Mouse (Mus musculus): Measurements from ENCODE around the gene Notch2. TPM values are rescaled to one million over a fixed set of nuclear protein-coding genes. Genes with fewer than 3 reads are reported as not detected.

The Notch2 gene
- total and polyA plus RNA-seq, 2 experiments from 2014 or later = 8.1 to 28.4 TPM

DNA sequence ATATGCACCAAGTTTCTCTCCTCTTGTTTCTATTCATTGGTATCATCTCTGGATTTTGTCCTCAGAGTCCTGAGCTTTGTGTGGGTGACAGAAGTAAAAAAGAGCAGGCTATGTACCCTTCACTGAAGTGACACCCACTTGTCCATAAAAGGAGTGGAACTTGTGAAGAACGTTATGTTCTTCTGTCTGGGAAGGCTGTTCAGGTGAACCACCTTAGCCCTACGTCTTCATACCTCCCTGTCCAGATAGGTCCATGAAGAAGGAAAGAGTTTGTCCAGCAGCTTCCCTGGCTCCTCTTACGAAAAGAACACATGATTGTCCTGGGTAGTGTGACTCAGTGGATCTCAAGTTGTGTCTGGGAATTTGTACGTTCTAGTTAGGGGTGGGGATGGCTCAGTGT lies 4.9 kb downstream of the Notch2 start:
- H3K4me1 ChIP-seq (ENCODE audit: insufficient read depth) = peaks cover 7% of the 10 kb centered on the region; the same call in 1 of the 2 replicates

DNA sequence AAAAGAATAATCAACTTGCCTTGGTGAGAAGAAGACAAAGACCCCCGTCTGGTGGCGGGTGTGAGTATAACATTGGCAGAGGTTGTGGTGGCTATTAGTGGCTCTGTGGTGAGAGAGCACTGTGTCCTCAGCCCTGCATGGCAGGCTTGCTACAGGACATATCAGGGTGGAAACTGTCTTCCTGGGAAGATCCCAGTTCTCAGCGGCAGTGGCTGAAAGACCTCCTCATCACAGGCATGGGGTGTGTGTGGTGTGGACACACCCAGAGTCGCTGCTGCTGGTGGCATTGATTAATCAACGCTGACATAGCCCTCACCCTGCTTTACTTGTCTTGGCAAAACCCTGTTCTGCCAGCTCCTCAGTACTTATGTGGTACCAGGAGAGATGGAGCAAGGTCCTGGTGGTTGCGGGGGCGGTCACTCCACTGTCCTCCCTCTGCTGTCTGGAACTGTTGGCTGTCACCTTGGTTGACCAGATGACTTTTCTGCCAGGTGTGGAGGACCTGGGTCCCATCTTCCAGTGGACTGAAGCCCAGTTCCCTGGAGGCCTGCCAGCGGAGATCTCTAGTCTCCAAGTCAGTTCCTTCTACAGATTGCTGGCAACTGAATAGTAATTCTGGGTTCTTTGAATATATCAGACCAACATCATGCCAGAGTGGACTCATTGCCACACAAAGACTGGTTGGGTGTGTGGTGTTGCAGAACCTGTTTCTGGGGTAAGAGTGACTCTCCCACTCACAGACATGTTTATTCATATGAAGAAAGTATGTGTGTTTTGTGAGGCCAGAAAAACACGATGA lies 7.3 kb downstream of the Notch2 start:
- DNase-seq (no peak), ATAC-seq (peak; percentile 45; the same call in 1 of the 2 replicates)
- Histone ChIP-seq H3K4me2 (ENCODE audit: low read depth) (no peak overlapping the region), H3K27ac (ENCODE audit: low read depth, low read length) (no peak overlapping the region), H3K27me3 (ENCODE audit: insufficient read depth, low read length) (no peaks in the 10 kb centered on the region), H3K36me3 (ENCODE audit: insufficient read depth) (no peaks in the 10 kb centered on the region), H3K4me3 (ENCODE audit: low read depth, low read length) (no peak overlapping the region), H3K4me1 (ENCODE audit: insufficient read depth) (peaks cover 13% of the 10 kb centered on the region), H3K9ac (no peak overlapping the region), H3K9me3 (ENCODE audit: low read length) (no peaks in the 10 kb centered on the region)
- 59% methylated on average over 9 of the region's 9 CpGs for WGBS
- TF ChIP-seq CTCF (IDR thresholded peaks at IDR 0.05; ENCODE audit: low read depth) = peak; percentile 65

More for the DNA sequence above, 4.9 kb downstream of the Notch2 start:
- H3K4me3 ChIP-seq (ENCODE audit: low read depth, low read length) = no peak overlapping the region
- H3K9me3 ChIP-seq (ENCODE audit: low read length) = no peaks in the 10 kb centered on the region
- 83% methylated on average over 4 of the region's 4 CpGs for WGBS
- ATAC-seq (no peak), DNase-seq (no peak)
- no peak overlapping the region for H3K27ac ChIP-seq (ENCODE audit: low read depth, low read length)
- H3K36me3 ChIP-seq (ENCODE audit: insufficient read depth) = no peaks in the 10 kb centered on the region
- no peaks in the 10 kb centered on the region; the same call in 1 of the 2 replicates for H3K27me3 ChIP-seq (ENCODE audit: insufficient read depth, low read length)
- H3K4me2 ChIP-seq (ENCODE audit: low read depth) = no peak overlapping the region
- H3K9ac ChIP-seq = no peak overlapping the region
- TF ChIP-seq CTCF (IDR thresholded peaks at IDR 0.05; ENCODE audit: low read depth) = no peak

DNA sequence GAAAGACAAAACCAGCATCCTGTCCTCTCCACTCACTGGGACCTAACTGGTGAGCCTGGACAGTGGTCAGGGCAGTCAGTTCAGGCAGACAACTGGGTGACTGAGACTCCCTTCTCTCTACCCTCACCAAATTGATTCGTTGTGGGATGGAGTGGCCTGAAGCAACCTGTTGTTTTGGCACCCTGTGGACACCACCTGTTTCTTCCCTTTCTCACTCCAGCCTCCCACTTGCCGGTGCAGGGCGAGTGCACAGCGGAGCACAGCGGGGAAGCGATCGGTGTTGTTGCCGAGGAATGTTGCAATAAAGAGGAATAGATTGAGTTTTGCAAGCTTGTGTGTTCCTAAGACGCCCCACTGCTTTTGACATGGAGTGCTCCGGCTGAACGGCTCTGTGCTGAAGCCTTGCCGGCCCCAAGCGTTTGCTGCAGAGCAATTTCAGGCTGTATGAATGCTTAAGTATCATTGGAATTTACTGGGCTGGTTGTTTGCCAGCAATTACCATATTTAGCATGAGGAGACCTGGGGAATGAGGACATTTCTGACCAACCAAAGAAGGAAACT lies 11.0 kb downstream of the Notch2 start:
- H3K4me1 ChIP-seq (ENCODE audit: insufficient read depth) = peaks cover 14% of the 10 kb centered on the region; the same call in 1 of the 2 replicates
- ATAC-seq (peak; percentile 49; the same call in 1 of the 2 replicates), DNase-seq (peak; percentile 57)
- no peaks in the 10 kb centered on the region for H3K27me3 ChIP-seq (ENCODE audit: insufficient read depth, low read length)
- no peak for TF ChIP-seq CTCF (IDR thresholded peaks at IDR 0.05; ENCODE audit: low read depth)
- no peaks in the 10 kb centered on the region for H3K9me3 ChIP-seq (ENCODE audit: low read length)
- H3K4me3 ChIP-seq (ENCODE audit: low read depth, low read length) = no peak overlapping the region
- peak overlapping the region; percentile 33 for H3K4me2 ChIP-seq (ENCODE audit: low read depth)
- H3K27ac ChIP-seq (ENCODE audit: low read depth, low read length) = peak overlapping the region; percentile 48; the same call in 1 of the 2 replicates
- no peak overlapping the region for H3K9ac ChIP-seq
- WGBS = 5% methylated on average over 13 of the region's 13 CpGs
- no peaks in the 10 kb centered on the region for H3K36me3 ChIP-seq (ENCODE audit: insufficient read depth)

DNA sequence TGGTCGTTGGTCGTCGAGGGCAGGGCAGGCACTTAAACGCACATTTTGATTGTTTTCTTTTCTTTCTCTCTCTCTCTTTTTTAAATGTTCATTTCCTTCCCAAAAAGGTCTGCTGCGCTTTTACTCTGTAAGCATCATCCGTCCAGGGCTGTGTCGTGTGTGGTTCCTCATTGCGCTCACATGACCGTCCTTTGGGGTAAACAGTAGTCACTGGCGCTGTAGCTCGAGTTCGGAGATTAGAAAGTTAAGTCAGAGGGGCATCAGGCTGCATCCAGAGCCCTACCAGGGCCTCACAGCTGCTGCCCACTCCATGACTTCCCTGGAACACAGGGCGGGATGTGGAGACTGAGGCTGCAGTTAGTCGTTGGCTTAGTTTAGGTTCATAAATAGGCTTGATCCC lies 12.2 kb downstream of the Notch2 start:
- no peak overlapping the region for H3K4me2 ChIP-seq (ENCODE audit: low read depth)
- no peaks in the 10 kb centered on the region for H3K9me3 ChIP-seq (ENCODE audit: low read length)
- no peaks in the 10 kb centered on the region for H3K27me3 ChIP-seq (ENCODE audit: insufficient read depth, low read length)
- no peak overlapping the region for H3K9ac ChIP-seq
- DNase-seq (no peak), ATAC-seq (no peak)
- TF ChIP-seq CTCF (IDR thresholded peaks at IDR 0.05; ENCODE audit: low read depth) = no peak
- H3K27ac ChIP-seq (ENCODE audit: low read depth, low read length) = no peak overlapping the region
- H3K4me3 ChIP-seq (ENCODE audit: low read depth, low read length) = no peak overlapping the region
- H3K36me3 ChIP-seq (ENCODE audit: insufficient read depth) = no peaks in the 10 kb centered on the region
- 28% methylated on average over 14 of the region's 14 CpGs for WGBS
- H3K4me1 ChIP-seq (ENCODE audit: insufficient read depth) = peaks cover 14% of the 10 kb centered on the region; the same call in 1 of the 2 replicates

DNA sequence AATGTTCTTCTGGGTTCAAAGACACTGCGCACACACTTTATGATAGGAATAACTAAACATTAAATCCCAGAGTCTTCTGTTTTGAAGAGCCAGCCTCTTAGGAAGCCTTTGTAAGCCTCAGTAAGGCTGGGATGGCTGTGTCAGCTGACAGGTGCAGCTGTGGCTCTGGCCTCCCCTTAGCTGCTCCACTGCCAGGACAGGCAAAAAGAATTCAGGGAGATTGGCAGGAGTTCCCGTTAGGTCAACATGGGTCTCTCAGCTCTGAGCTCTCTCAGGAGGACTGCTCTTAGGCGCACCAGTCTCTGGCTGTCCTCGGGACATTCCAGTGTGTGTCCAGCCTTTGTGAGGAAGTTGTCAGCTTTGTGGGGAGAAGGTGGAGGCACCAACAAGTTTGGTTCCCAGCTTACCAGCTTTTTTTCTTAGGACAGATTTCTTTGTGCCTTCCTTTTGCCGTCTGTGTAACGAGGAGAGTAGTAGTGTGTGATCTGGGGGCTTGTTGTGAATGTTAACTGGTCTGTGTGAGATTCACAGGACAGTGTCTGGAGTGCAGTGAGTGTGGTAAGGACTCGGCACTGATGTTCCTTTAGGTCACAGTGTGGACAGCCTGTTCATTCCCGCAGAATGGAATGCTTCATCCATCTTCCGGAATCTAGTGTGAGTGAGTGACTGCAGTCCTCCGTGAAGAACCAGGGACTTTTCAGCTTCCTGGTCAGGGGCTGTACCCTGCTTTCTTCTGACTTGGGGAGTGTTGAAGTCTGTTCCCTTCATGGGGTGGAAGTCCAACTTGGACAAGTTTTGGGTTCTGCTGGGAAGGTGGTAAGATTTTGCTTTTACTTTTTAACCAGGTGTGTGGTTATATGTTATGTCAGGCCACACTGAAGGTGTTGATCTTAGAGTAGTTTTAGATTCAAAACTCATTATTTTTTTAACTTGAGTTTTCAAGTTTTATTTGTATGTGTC lies 12.9 kb downstream of the Notch2 start:
- no peak for DNase-seq

DNA sequence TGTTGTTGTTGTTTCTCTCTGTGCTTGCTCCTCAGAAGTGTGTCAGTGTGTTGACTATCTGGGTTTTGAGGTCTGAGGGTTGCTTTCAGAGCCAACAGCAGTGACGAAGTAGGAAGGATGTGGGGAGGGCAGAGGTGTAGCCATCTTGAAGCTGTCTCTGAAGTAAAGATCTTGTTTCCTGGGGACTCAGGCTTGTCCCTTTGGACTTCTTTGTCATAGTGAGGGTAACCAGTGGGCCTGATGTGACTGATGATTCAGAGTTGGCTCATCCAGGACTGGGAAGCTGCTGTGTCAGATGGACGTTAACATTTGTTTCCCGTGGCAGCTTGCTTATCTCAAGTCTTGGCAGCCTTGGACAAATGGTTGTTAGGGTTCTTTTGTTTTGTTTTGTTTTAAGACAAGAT lies 14.0 kb downstream of the Notch2 start:
- Histone ChIP-seq H3K36me3 (ENCODE audit: insufficient read depth) (no peaks in the 10 kb centered on the region), H3K4me2 (ENCODE audit: low read depth) (no peak overlapping the region), H3K9ac (no peak overlapping the region), H3K27ac (ENCODE audit: low read depth, low read length) (no peak overlapping the region), H3K27me3 (ENCODE audit: insufficient read depth, low read length) (no peaks in the 10 kb centered on the region), H3K9me3 (ENCODE audit: low read length) (no peaks in the 10 kb centered on the region), H3K4me1 (ENCODE audit: insufficient read depth) (peaks cover 9% of the 10 kb centered on the region; the same call in 1 of the 2 replicates), H3K4me3 (ENCODE audit: low read depth, low read length) (no peak overlapping the region)
- 40% methylated on average over 3 of the region's 3 CpGs for WGBS
- ATAC-seq (no peak), DNase-seq (no peak)
- no peak for TF ChIP-seq CTCF (IDR thresholded peaks at IDR 0.05; ENCODE audit: low read depth)

More for the DNA sequence above, 12.9 kb downstream of the Notch2 start:
- no peak for TF ChIP-seq CTCF (IDR thresholded peaks at IDR 0.05; ENCODE audit: low read depth)
- peaks cover 9% of the 10 kb centered on the region; the same call in 1 of the 2 replicates for H3K4me1 ChIP-seq (ENCODE audit: insufficient read depth)
- no peak overlapping the region for H3K9ac ChIP-seq
- no peak overlapping the region for H3K27ac ChIP-seq (ENCODE audit: low read depth, low read length)
- H3K9me3 ChIP-seq (ENCODE audit: low read length) = no peaks in the 10 kb centered on the region
- ATAC-seq = peak; percentile 40
- H3K4me3 ChIP-seq (ENCODE audit: low read depth, low read length) = no peak overlapping the region
- 33% methylated on average over 10 of the region's 10 CpGs for WGBS
- H3K36me3 ChIP-seq (ENCODE audit: insufficient read depth) = no peaks in the 10 kb centered on the region
- H3K4me2 ChIP-seq (ENCODE audit: low read depth) = no peak overlapping the region
- no peaks in the 10 kb centered on the region for H3K27me3 ChIP-seq (ENCODE audit: insufficient read depth, low read length)
